Mouse (Mus musculus) testis, adult 2 months (tissue): ENCODE measurements around the gene Flt1.

Experiments used
- CTCF ChIP-seq: fragments of 200-500 bp; IDR thresholded peaks from 2 replicates; pipeline ENCODE4 v1.5.1; 2012; ENCODE audit warnings: low read depth, mild to moderate bottlenecking, inconsistent platforms, low read length, moderate library complexity; ENCODE audit not compliant: control insufficient read depth, insufficient read depth, insufficient replicate concordance
- POLR2A ChIP-seq: fragments of 200-500 bp; IDR thresholded peaks from 2 replicates; pipeline ENCODE4 v1.6.1; 2012; ENCODE audit warnings: low read depth, mild to moderate bottlenecking, inconsistent platforms, low read length, moderate library complexity; ENCODE audit not compliant: control insufficient read depth

GRCm38 (mm10) chr5:147733682-147734081, 7.9 kb upstream of the Flt1 start:
- TF ChIP-seq POLR2A (no peak), CTCF (peak; percentile 51; the same call in 1 of the 2 replicates)
